Mouse (Mus musculus): ENCODE measurements around the gene Hcn1.
"Not testable (repeated sequence)": the region's sequence is repeated elsewhere in the genome, so short reads cannot be mapped to it uniquely, and the experiment has no call there.

Hcn1 gene

DNA sequence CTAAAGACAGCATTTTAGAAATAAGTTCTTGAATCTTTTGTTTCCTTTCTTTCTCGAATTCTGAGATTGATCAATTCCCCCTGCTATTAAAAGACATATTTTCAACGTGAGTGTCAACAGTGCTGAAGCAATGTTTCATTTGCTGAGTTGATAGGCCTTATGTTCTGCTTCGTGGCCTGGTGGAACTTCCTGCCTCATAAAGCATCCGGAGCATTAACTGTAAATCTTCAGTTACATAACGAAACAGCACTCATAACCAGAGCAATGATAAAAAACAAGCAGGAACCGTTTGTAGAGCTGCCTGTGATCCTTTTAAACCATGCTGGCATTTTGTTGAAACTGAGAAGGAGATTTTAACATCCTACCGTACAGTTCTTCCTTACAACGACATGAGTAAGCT, 275.7 kb downstream of the Hcn1 start:
- no peak for DNase-seq (ENCODE audit: low read depth)

DNA sequence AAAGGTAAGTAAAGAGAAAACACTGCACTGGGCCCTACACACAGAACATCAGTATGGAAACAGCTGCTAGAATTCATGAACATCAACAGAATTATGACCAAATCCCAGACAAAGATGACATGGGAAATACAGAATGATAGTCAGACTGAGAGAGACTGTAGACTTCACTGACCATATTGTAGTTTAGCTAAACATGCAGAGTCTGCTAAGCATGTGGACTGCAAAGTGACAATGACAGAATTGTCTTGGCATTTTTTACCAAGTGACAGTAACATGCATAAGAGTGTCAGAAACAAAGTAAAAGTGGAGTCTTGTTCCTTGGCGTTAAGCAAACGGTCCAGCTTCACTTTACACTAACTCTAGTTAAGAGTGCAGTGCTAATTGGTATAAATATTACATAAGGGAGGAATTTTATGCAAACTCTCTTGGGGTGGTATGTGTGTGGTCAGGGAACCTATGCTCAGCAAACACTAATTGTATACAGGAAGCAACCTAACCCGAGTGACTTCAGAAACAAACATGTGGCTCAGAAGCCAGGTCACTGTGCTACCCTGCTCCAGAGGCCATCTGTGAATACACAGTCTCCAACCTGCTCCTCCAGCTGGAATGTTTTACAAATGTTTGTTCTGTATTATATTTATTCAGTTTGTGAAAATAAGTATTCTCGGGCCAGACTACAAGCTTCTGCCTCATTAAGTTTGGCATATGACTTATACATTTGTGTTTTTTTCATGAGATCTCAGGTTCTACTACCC, 278.5 kb downstream of the Hcn1 start:
- no peak for DNase-seq (ENCODE audit: low read depth)

DNA sequence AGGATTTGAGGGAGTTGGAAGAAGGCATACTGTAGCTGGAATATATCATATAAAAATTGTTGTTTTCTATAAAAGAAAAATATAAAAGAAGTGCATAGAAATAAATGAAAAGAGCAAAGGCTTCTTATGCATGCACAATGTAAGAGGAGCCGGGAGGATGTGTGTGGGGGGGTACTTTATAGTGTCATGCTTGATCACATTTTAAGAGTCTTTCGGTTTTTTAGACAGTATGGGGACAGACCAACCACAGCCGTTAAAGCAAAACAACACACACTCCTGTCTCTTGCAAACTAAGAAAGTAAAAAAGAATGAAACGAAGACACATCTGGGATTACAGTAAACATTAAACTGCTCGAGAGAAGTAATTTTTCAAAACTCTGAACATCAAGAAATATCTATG, 290.0 kb downstream of the Hcn1 start:
- no peak for DNase-seq (ENCODE audit: low read depth)

DNA sequence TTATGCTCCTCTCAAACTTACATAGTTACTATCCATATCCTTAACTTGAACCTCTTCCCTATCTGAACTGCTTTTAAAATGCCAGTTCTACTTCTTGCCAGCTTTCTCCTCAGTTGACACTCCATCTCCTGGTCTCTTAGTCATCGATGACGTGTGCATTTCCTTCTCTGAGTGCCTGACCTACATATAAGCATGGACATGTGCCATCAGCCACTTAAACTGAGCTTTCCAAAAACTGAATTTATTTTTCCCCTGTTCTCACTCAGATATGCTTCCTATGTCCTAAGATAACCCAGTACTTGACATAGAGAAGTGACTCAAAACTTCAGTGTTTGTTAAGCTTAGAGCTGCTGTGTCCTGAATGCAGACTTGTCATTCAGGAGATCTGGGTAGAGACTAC, 295.9 kb downstream of the Hcn1 start:
- DNase-seq (ENCODE audit: low read depth), result no peak

DNA sequence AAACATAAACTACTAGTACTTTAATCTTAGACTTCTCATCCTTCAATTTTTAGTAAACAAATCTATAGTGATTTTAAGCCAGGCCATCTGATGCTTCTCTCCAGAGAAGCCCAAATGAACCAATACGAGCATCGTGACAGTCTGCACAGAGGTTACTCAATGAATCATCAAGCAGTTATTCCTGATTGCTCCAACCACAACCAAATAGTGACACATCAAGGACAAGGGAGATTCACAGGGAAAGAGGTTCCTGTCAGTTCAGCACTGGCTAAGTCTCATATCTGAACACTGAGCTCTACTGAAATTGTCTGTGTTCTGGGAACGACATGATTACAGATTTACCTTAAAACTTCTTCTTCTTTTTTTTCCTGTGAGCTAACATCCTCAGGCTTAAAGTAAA, 305.7 kb downstream of the Hcn1 start:
- no peak for DNase-seq (ENCODE audit: low read depth)

DNA sequence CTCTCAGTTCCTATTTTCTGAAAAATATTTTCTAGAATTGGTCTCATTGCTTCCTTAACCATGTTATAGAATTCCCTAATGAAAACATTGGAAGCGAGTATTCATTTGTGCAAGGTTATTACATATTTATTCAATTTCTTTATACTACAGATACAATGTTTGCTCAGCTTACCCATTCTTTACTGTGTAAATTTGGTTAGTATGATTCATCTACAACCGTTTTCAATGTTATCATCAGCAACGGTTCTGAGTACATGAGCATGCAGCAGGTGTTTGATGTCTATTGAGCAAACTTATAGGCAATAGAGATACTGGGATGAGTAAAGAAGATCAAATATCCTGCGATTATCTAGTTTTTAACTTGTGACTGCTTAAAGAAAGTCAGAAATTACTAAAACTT, 327.6 kb downstream of the Hcn1 start:
- no peak for DNase-seq (ENCODE audit: low read depth)

DNA sequence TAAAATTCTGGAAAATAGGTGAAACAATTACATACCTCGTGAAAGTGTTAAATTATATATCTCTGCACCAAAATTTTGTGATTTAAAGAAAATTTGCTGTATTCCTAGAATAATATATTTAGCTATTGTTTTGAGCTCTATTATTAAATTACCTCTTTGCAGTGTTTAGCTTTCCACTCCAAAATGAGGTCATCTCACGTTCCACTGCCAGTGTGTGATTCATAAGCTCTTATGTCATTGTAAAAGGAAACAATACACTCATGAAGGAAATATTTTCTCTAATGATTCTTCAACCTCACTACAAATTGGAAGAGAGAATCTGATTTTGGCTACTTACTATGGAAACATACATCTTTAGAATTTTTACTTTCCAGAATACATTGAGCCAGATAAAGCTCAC, 329.6 kb downstream of the Hcn1 start:
- DNase-seq (ENCODE audit: low read depth), result no peak

DNA sequence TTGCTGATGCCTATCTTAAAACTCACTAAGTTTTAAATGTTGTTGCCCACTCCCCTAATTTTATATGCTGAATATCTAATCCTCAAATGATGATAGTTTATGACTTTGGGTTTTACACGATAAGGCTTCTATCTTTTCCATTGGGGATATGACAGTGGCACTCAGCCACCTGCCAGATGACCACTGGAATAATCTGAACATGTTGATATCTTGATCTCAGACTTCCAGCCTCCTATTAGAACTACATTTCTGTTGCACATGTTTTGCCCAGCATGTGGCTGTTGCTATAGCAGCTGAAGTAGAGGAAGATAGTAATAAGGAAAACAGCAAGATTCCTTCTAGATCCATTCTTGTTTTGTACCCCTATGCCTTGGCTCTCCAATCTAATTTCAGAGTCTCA, 336.6 kb downstream of the Hcn1 start:
- DNase-seq (ENCODE audit: low read depth), result no peak

DNA sequence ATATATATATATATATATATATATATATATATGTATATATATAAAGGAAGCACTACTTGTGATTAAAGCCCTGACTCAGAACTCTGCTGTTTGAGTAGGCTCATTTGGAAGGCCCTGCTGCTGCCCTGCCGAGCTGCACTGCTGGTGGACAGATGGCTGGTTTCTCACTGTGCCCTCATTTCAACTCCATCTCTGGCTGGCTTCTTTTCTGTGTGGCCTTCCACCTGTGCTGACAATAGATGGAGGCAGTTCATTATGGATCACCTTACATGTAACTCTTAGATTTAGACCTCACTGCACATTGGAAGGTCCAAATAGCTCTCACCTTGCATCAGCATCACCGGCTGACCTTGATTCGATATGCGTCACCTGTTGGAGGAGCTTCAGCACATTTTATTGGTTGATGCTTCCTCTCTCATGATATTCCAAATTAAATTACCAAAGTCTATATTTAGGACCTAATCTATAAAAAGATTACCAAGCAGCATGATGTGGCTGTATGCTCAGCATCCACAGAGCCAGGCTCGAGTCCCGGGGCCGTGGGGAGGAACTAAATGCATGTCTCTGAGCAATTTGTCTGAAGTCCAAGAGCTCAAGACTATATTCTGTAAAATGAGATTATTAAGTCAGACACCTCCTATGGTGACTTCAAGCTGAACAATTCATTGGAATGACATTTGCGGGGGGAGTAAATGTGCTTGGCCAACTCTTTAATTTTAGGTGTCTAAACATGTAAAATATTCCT, 338.6 kb downstream of the Hcn1 start:
- DNase-seq (ENCODE audit: low read depth), result no peak

DNA sequence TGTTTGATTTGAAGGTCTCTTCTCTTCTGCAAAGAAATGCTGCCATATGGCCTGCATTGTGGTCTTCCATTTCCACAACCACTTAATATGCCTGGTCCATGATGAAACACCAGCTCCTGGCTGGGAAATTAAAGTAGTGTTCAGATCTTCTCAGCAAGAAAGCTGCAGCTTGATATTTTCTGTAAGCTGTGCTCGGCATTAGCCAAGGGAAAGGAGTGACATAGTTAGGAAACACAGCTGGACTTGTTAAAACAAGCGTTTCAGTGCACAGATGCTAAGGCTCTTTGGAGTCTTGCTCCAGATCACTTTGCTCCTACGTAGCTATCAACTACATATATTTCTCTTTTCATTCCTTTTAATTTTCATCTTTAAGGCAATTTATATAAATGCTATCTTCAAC, 344.7 kb downstream of the Hcn1 start:
- DNase-seq (ENCODE audit: low read depth), result no peak

DNA sequence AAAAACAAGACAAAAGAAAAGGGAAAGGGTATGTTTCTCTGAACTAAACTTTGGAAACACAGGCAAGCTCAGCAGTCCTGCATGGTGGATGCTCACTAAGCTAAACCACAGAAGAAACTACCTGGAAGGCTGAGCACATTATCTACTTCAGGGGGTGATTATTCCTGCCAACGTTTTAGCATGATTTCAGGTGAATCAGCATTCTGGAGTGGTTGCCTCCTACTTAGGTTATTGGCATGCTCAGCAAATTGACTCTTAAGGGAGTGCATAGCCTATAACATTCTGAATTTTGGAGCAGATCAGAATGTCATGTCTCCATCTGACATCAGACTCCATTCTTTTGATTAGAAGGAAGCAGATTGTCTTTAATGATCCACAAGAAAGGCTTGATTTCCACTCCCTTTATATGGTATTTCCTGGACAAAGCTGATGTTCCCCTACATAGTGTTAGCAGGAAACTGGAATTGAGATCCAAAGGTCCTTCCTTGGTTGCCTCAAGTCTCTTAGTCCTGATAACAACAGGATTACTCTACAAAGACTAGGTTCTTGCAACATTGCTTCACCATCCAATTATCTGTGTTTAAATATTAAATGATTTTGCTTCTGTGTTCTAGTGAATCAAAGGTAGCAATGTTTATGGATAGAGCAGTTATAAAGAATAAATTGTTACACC, 345.7 kb downstream of the Hcn1 start:
- DNase-seq (ENCODE audit: low read depth), result no peak

DNA sequence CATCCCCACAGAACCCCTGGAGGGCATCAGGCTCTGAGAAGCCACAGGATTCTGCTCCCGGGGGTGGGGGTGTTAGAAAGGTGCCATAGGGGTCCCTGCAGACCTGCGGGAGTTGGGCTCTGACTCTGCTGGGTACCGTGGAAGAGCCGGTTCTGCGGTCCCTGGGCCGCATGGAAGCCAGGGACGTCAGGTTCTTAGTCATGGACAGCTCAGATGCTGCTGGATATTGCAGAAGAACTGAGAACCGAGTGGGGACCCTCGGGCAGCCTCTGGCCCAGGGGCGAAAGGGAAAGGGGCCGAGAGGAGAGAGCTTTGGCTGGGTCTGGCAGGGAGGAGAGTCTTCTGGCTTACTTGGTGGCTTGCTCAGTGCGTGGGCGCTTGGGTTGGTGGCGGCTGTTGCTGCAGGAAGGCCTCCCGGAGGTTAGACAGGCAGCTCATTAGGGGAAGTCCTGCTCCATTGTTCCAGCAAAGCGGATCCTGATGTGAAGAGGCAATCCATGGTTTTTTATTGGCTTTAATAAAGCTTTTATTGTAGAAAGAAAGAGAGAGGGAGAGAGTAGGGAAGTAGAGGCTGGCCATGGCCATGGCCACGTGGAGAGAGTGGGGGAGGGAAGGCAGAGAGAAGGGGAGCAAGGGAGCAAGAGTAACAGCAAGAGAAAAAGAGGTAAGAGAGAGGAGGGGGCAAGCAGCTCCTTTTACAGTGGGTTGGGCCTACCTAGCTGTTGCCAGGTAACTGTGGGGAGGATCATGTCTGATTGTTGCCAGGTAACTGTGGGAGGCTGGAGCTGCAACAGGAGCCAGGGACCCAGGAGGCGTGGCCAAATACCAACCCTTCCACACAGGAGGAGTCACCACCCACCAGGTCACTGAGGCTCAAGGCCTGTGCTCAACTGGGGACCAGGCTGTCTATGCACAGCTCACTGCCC, 356.6 kb downstream of the Hcn1 start:
- DNase-seq (ENCODE audit: low read depth), result no peak

DNA sequence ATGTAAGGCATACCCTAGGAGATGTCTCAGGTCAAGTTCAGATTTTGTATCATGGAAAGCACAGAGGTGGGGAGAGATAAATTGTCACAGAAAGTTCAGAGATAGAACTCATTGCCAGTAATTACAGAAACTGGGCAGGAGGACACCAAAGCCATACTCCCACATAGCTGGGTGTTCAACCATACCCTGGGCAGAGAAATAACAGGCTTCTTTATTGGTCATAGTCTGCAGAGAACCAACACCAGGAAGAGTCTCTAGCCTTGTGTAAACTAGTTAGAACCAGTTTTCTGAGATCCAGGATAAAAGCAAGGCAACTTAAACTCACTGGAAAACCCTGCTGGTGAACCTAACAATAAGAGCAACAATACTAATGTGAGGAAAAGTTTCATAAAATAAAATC, 362.5 kb downstream of the Hcn1 start:
- DNase-seq (ENCODE audit: low read depth), result no peak

DNA sequence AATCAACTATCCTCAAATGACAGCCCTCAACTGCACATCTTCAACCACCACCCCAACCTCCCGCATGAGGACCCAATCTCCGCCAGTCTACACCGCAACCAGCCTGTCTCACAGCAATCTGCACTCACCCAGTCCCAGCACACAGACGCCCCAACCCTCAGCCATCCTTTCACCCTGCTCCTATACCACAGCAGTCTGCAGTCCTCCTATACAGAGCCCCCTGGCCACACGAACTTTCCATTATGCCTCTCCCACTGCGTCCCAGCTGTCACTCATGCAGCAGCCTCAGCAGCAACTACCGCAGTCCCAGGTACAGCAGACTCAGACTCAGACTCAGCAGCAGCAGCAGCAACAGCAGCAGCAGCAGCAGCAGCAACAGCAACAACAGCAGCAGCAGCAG, 373.3 kb downstream of the Hcn1 start:
- DNase-seq (ENCODE audit: low read depth), result no peak

DNA sequence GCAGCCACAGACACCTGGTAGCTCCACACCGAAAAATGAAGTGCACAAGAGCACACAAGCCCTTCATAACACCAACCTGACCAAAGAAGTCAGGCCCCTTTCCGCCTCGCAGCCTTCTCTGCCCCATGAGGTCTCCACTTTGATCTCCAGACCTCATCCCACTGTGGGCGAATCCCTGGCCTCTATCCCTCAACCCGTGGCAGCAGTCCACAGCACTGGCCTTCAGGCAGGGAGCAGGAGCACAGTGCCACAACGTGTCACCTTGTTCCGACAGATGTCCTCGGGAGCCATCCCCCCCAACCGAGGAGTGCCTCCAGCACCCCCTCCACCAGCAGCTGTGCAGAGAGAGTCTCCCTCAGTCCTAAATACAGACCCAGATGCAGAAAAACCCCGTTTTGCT, 373.7 kb downstream of the Hcn1 start:
- no peak for DNase-seq (ENCODE audit: low read depth)

DNA sequence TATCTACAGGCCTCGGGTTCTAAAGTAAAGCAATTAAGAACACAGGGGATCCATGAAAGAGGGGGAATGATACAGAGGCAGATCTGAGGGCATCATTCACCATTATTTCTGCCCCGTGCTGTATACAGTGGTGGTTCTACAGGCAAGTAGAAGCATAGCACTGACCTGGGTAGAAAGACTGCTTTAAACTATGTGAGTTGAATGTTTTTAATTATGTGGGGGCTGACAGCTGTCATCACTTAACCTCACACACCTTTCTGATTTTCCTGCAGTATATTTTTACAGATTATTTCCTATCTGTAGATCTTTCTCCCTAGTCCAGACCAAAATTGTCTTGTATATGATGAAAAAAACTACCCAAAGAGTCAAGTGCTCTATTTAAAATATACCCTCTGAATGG, 382.2 kb downstream of the Hcn1 start:
- no peak for DNase-seq (ENCODE audit: low read depth)

DNA sequence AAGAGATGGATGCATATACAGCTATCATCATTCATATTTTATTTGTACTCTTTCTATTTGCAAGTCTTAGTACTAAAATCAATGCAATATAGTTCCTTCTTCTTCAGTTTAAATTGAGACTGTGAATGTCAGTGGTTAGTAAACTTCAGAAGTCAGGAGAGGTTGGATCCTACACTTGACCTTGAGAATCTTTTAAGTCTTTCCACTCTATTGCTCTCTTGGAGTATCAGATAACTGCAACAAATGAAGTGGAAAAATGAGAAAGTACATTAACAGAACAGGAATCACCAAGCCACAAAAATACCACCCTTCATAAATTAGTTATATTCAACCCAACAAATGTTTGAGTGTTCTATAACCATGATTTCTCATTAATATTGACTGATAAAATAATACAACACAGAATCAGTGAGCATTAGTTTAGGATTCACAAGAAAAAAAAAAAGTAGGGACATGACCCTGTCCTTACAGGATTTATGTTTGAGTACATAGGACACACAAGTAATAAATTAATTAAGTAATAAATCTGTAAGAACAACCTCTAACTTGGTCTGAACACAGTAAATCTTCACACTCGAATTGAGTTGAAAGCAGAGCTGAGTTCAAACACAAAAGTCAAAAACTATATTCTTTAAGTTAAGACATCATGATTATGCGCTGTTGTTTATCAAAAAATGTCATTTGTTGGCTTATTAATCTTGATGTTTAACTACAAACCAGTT, 397.8 kb downstream of the Hcn1 start:
- no peak for DNase-seq (ENCODE audit: low read depth)

DNA sequence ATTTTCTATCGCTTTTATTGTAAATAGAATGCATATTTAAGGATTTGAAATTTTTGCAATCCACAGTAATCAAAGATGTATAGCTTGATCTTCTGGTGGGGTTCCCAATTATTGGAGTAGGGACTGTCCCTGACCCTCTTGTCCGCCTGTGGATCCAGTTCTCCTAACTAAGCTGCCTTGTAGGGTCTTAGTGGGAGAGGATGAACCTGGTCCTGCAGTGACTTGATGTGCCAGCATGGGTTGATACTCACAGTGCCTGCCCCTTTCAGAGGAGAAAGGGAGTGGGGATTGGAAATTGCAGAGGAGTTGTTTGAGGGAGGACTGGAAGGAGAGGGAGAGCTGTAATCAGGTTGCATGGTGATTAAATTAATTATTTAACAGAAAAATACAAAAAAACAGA, 398.4 kb downstream of the Hcn1 start:
- no peak for DNase-seq (ENCODE audit: low read depth)

DNA sequence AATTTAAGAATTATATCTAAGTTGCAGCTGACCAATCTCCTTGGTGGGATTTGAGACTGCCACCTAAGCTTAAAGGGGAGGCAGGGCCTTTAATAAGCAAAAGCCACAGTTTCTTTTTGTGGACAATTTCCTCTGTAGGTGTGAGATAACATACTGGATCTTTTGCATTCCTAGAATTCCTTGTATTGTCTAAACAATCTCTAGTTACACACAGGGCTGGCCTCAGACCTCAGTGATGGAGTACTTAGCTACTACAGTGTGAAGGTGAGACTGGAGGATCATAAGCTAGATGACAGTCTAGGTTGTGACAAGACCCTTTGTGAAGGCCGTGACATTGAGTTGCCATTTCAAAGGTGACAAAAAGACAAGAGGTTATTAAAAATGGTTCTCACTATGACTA, 419.1 kb downstream of the Hcn1 start:
- DNase-seq (ENCODE audit: low read depth), result no peak

DNA sequence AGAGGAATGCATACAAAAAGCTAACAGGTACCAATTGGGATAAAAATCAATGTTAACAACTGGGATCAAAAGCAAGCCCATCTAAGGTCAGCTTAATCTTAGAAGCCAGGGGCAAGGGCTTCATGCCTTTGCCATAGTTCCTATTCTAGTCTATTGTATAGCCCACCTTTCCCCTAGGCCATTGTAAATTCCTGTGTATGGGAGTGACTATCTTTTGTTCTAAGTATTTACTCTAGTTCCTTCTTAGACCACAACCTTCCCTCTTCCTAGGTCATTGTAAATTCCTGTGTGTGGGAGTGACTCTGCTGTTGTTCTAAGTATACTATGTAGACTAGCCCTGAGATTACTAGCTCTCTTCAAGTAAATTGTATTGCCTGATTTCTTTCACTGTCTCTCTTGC, 420.8 kb downstream of the Hcn1 start:
- not testable (repeated sequence) for DNase-seq (ENCODE audit: low read depth)

DNA sequence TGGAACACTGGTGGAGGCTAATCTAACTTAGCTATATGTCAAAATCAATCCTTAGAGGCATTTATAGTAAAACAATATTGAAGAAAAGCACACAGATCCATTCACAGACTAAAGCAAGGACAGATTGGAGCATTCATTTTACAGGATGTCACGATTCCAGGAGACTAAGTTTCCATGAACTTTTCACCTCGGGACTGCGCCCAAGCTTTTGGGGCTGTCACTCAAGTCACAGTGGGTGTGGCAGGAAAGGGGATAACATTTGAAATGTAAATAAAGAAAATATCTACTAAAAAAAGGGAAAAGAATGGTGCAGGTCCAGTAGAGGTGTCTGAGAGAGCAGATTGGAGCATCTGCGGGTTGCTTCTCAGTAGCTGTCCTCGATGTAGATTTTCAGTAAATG, 421.3 kb downstream of the Hcn1 start:
- DNase-seq (ENCODE audit: low read depth), result no peak

DNA sequence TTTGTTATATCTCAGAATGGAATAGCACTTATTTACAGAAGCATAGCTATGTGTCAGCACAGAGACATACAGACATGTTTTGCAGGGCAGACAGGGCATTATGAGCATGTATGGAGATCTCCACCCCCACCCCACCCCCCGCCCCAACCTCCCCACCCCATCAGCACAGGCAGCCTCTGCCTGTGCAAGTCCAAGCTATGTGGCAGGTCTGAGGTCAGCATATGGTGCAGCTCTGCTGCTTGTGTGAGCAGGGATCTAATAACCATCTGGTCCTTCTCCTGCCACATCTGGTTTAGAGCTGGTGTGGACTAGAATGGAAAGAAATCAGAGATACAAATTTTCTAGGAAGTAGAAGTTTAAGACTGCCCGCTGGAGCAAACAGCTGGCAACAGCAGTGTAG, 424.4 kb downstream of the Hcn1 start:
- no peak for DNase-seq (ENCODE audit: low read depth)

All from naive thymus-derived CD4-positive, alpha-beta T cell, adult 2 months (primary cell).